Mouse (Mus musculus) 3134 (cell line): ENCODE measurements around the gene Olfr524.

Source experiments
- DNase-seq: peaks from one replicate; pipeline ENCODE4 v3.0.0-alpha.2; 2011; ENCODE audit warnings: low spot score; ENCODE audit not compliant: insufficient read length; ENCODE audit errors: extremely low read depth

Gene Olfr524

DNA sequence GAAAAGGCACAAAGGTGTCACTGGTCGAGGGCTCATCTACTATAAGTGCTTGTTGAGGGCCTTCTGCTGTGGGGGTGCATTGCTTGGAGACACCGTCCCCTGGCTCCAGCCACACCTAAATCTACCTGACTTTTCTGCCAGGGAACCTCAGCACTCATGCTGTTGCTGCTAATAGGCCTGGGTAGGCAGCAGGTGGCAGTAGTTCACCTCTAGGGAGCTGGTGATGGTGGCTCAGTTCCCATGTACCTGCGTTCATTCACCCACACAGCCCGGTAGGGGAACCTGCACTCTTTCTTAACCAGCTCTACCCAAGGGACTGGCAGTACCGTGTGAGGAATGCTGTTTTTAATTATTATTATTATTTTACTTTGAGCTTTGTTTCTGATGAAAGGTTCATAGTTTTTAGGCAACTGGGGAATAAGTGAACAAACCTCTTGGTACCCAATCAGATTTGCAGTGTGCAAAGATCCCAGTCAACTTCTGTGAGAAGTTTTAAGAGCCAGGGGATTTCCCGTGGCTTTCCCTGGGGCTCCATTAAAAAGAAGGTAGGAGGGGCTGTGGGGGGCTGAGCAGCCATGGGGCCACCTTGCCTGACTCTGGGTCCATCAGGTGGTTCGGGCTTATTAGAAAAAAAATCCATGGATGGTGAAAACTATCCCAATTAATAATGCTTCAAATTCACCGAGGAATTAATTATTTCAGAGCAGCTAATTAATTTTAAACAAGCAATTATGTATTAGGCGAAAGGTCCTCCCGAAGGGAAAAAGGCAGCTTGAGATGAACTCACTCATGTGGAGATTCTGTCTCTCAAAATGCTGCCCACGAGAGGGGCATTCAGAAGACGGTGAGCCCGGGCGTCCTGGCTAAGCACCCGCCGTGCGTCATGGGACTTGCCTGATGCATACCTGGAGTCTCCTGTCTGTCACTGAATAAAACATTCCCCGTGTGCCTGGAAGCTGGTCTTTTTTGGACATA, 18.8 kb downstream of the Olfr524 start:
- no peak for DNase-seq

DNA sequence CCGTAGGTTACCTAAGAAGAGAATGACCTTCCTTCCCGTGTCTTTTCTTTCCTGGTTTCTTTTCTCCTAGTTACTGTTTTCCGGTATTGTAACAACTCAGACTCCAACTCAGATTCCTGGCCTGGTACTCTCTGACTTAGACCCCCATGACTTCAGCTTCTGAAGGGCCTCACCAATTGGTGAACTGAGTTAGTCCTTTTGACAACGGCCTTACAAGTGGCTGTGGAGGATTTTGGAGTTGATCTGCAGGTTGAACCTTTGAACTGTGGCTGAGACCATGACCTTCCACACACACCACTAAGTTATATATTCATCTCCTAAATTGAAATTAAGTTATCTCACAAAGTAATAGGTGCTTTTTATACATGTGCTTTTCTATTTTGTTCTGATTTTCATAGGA, 21.6 kb downstream of the Olfr524 start:
- no peak for DNase-seq

DNA sequence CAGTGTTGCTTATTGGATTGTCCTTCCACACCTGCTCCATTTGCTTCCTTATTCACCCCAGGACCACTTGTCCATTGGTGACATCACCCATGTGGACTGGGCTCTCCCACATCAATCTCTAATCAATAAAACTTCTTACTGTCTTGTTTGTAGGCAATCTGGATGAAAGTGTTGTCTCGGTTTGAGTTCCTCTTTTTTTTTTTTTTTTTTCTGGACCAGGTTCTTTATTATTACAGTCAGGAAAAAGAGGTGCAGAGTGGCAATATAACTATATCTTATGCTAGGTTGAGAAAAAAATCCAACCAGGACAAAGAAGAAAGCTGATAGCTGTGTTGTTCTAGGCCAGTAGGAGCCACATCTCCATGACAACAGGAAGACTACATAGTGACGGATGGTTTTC, 25.1 kb downstream of the Olfr524 start:
- DNase-seq: no peak

DNA sequence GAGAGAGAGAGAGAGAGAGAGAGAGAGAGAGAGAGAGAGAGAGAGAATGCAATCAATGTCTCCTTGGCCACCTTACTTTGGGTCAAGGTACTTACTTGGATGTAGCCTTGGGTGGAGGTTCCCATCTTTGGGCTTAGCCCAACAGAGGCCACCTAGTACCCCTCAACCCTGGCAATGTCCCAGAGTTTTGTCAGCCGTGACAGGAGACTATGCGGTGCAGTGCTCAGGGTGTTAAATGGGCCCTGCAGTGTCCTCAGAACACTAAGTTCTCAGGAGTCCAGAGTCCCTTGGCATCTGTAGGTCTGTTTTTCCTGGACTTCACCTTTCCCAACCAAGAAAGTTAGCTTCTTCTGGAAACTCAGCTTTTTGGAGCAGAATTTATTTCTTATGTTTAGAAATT, 26.6 kb downstream of the Olfr524 start:
- no peak for DNase-seq

DNA sequence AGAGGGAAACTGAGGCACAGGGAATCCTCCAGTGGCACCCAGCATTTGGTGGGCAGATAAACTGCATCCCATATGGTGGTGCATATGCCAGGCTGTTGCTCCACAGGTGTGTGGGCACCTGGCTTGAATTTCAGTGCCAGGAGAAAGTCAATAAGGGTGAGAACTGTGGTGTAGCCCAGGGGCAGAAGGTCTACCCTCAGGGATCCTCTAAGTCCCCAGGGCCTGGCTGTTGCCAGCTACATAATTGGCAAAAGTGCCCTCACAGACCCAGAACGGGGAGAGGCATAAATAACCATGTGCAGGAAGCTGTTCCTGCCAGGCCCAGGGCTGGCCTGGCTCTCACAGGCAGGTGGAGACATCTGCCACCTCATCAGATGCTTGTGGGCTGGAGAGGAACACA, 32.8 kb downstream of the Olfr524 start, which contains the start of gene Olfr523:
Gene Olfr523 (plus strand): TSS at position 282 of the 400 bp plus-strand sequence.
- DNase-seq: no peak

DNA sequence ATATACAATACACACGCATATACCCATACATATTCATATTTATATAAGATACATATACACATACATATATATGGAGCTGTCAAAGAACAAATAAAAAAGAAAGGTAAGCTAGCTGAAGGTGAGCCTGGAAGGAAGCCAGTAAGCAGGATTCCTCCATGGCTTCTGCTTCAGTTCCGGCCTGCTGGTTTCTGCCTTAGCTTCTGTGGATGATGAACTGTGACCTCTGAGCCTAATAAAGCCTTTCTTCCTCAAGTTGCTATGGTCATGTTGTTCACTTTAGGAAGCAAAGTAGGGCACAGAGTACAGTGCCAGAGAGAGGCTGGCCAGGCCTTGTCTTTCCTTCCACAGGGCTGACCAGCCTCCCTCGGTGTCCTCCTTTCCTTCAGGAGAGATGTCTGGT, 34.9 kb downstream of the Olfr524 start:
- DNase-seq: no peak

DNA sequence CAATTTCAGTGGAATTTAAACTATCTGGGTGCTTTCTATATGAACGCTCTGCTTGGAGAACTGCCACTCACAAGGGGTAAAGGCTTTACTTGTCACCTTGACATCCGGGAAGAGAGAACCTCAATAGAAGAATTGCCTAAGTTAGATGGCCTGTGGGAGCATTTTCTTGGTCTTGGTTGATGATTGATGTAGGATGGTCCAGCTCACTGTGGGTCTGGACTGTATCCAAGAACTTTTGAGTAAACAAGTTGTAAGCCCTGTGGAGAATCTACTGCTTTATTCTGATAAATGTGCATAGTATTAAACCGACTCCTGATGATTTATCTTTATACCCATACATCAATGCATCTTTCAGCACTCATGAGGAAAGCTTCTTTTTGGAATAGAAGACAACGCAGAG, 36.4 kb downstream of the Olfr524 start:
- no peak for DNase-seq

DNA sequence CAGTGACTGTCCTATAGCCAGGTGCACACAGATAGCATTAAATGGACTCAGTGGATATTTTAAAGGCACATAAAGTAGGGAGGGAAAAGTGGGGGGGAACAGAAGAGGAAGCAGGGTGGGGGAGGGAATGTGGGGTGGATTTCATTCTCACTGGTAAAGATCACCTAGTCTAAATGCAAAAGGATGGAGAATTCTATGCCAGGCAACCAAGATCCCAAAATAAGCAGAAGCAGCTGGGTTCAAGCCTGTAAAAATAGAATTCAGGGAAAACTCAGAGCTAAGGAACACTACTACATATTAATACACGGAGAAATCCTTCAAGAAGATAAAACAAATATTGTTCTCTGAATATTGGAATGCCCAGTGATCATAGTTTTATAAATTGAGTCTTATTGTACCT, 37.8 kb downstream of the Olfr524 start:
- DNase-seq: no peak

DNA sequence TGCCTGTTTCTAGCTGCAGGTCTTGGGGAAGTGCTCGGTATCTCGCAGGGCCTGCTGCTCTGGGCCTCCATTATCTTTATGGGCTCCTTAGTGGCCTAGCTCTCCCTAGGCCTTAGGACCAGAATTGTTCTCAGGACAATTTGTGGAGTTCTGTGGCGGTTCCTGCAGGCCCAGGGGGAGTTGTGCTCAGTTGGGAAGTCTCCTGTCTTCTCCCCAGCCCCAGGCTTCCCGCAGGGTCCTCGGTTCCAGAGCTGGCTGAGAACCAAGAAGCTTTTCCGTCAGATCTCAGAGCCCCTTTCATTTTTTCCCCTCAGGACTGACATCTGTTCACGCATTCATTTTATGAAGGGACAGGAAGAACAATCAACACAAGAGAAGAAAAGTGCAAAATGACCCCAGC, 41.1 kb downstream of the Olfr524 start, which contains the start of gene Olfr522:
Gene Olfr522 (minus strand): TSS at position 101 of the 400 bp plus-strand sequence.
- no peak for DNase-seq

DNA sequence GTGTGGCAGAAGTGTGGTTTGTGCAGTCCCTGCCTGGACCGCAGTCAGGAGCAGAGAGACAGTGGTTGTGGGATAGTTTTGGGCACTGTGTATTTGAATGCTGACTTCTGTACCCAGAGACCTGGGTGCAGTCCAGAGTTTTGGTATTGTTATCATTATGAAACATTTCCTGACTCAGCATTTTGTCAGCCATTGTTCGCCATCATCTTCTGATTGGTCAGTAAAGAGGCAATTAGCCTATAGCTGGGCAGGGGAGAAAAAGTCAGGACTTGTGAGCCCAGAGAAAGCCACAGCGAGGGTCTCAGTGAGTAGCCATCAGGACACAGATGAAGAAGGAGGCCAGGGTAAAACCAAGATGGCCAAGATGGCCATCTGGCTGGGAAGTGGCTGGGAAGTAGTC, 45.4 kb downstream of the Olfr524 start:
- no peak for DNase-seq

DNA sequence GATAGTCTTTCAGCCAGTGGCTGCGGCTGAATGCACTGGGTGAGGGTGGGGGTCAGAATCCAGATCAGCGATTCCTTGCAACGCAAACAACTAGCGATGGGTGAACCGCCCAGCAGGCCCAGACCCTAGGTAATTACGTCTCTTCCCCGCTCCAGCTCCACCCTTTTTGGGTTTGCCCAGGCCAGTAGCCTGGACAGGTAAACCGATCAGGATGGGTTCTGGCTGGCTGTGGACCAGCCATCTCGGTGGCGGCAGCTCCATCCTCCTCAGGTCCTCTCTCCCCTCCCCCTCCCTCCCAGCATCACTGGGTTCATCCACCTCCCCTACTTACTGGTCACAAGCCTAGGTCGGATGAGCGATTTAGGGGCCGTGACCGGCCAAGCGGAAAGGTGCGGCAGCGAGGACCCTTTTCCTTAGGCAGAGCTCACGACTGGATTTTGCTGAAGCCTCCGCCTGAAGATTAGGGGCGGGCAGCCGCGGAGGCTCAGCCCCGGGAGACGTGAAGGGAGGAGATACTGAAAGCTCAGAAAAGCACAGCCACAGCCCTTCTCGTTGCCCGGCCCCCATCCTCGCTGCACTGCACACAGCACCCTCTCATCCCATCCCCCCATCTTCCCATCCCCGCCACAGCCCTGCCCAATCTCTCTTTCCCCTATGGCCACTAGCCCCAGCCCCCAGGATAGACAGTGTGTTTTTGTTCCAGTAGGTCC, 51.4 kb downstream of the Olfr524 start, which contains the start of gene Sprn:
Gene Sprn (minus strand): TSS at position 660 of the 710 bp plus-strand sequence.
- DNase-seq: no peak

DNA sequence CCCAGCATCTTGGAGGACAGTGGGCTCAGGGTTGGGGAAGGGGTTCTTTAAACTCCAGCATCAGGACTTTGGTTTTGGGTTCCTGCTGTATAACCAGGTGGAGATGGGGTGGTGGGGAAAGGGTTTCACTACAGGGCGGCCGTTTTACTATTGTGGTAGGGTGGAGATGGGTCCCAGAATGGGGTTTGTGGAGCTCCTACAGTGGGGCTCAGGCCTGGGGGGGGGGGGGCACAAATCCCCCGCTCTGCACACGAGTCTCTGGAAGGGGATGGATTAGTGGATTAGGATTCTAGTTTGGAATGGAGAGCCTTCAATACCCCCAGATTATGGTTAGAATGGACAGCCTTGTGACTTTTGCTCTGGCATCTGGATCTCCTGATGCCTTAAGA, 51.9 kb downstream of the Olfr524 start:
- DNase-seq: no peak

DNA sequence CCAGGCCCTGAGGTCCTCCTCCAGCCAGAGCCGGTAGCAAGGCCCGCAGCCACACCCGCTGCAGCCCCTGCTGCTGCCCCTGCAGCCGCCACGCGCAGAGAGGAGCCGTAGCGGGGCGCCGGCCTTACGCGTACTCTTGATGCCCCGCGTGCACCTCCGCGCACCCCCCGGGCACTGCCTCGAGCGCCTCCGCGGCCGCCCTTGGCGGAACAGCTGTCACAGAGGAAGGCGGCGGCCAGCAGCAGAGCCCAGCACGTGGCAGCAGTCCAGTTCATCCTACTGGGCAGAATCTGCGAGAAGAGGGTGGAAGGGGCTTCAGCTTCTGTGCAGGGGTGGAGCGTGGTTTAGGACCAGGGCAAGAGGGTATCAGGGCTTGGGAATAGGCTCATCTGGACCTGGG, 52.4 kb downstream of the Olfr524 start:
- DNase-seq: no peak
